Mouse (Mus musculus) forebrain, embryonic 12.5 days (tissue): ENCODE results near the gene Fbxo28. TPM values are rescaled to one million over a fixed set of nuclear protein-coding genes. Genes with fewer than 3 reads are reported as not detected.

Source experiments
- ATAC-seq: fragments of 200-750 bp; cut with Nextera tagmentation; 2 replicates; pipeline ENCODE4 v1.8.0; 2017; ENCODE audit warnings: moderate TSS enrichment; ENCODE audit not compliant: low FRiP score
- H3K27ac ChIP-seq: fragments of 300-500 bp; sonication (generic); 2 replicates; pipeline ENCODE4 v1.5.1; 2016; ENCODE audit warnings: mild to moderate bottlenecking
- H3K27me3 ChIP-seq: fragments of 300-500 bp; sonication (generic); 2 replicates; pipeline ENCODE4 v1.6.1; 2016; ENCODE audit warnings: mild to moderate bottlenecking
- H3K36me3 ChIP-seq: fragments of 300-500 bp; sonication (generic); replicated peaks from 2 replicates; pipeline ENCODE4 v1.6.1; 2016; ENCODE audit warnings: mild to moderate bottlenecking
- H3K4me1 ChIP-seq: fragments of 300-500 bp; sonication (generic); 2 replicates; pipeline ENCODE4 v1.6.1; 2016
- H3K4me2 ChIP-seq: fragments of 300-500 bp; sonication (generic); 2 replicates; pipeline ENCODE4 v1.6.1; 2016; ENCODE audit warnings: mild to moderate bottlenecking, moderate library complexity
- H3K4me3 ChIP-seq: fragments of 300-500 bp; sonication (generic); replicated peaks from 2 replicates; pipeline ENCODE4 v1.5.1; 2016; ENCODE audit warnings: mild to moderate bottlenecking
- H3K9ac ChIP-seq: fragments of 300-500 bp; sonication (generic); 2 replicates; pipeline ENCODE4 v1.6.1; 2016; ENCODE audit warnings: mild to moderate bottlenecking
- H3K9me3 ChIP-seq: fragments of 300-500 bp; sonication (generic); 2 replicates; pipeline ENCODE4 v1.6.1; 2016
- WGBS: fragments of 180-500 bp; shearing (Covaris S2); methylation state at CpG from one replicate; pipeline ENCODE4 v1.1.7; 2016; 5-methylcytosine and 5-hydroxymethylcytosine counted together
- polyA plus RNA-seq: library from polyadenylated mRNA; unstranded; fragments of >200 nt; fragmentation: Nextera tagmentation; extraction: Ambion mirVana; gene quantifications from 2 replicates; pipeline ENCODE4 v1.2.1, GENCODE M21; 2016

The Fbxo28 gene
- polyA plus RNA-seq, 1 experiment from 2014 or later: 31.6 TPM

DNA sequence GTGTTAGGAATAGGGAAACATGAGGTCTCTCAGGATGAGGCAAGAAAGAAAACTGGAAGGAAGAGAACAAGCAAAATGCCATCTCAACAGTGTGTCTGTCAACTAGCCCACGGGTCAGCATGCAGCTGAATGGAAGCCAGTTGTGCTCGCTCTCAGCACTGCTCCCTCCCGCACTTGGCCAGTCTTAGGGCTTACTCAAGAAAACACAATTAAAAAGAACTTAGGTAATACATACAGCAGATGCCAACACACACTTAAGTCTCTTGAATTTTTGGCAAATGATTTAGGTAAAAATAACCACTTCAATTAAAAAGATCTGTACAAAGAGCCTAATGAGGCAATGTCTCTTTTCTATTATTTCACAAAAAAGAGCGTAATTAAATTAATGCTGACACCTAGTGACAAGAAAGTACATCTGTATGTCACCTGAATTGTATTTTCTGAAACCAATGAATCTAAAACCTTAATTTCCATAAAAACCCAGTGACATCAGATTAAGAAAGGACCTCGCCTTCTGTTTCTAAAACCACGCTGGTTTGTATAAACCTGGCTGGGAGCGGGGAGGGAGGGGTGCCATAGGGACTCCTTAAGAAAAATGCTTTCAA, 2.4 kb downstream of the Fbxo28 start:
- peak overlapping the region; percentile 98 for H3K4me3 ChIP-seq
- peak overlapping the region; percentile 98; the same call in 1 of the 2 replicates for H3K9ac ChIP-seq
- no peak overlapping the region for H3K27ac ChIP-seq
- peaks cover 33% of the 10 kb centered on the region for H3K4me1 ChIP-seq
- no peaks in the 10 kb centered on the region for H3K27me3 ChIP-seq
- no peak for ATAC-seq
- no peaks in the 10 kb centered on the region for H3K9me3 ChIP-seq
- WGBS: 58% methylated on average over 7 of the region's 7 CpGs
- H3K36me3 ChIP-seq: peaks cover 6% of the 10 kb centered on the region
- peak overlapping the region; percentile 93 for H3K4me2 ChIP-seq

DNA sequence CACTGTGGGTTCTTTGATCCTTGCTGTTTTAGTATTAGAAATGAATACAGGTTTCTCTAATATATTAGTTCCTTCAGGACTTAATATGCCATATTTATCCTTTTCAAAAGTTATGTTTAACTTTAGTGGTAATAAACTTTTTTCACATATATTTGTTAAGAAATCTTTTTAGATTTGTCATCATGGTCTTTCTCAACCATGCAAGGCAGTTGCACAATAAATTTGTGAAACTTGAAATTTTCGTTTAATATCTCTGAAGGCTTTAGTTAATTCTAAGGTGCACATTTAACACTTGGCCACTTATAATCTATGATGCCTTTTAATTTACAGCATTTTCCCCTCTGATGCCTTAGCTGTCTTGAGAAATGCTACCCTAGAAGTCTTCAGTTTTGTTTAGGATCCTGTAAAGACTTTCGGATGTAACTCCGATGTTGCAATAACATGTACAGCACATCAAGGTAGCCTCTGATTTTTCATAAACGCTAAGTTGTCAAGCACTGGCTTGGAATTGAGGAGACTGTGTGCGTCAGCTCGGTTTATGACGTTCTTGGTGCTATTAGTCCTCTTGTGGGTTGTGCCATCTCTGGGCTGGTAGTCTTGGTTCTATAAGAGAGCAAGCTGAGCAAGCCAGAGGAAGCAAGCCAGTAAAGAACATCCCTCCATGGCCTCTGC, 7.5 kb downstream of the Fbxo28 start:
- WGBS: 90% methylated on average over 7 of the region's 7 CpGs
- no peak overlapping the region for H3K9ac ChIP-seq
- no peak overlapping the region for H3K27ac ChIP-seq
- ATAC-seq: no peak
- peaks cover 21% of the 10 kb centered on the region for H3K4me1 ChIP-seq
- H3K4me2 ChIP-seq: no peak overlapping the region
- no peaks in the 10 kb centered on the region for H3K27me3 ChIP-seq
- H3K4me3 ChIP-seq: no peak overlapping the region
- peaks cover 16% of the 10 kb centered on the region for H3K36me3 ChIP-seq
- no peaks in the 10 kb centered on the region for H3K9me3 ChIP-seq

DNA sequence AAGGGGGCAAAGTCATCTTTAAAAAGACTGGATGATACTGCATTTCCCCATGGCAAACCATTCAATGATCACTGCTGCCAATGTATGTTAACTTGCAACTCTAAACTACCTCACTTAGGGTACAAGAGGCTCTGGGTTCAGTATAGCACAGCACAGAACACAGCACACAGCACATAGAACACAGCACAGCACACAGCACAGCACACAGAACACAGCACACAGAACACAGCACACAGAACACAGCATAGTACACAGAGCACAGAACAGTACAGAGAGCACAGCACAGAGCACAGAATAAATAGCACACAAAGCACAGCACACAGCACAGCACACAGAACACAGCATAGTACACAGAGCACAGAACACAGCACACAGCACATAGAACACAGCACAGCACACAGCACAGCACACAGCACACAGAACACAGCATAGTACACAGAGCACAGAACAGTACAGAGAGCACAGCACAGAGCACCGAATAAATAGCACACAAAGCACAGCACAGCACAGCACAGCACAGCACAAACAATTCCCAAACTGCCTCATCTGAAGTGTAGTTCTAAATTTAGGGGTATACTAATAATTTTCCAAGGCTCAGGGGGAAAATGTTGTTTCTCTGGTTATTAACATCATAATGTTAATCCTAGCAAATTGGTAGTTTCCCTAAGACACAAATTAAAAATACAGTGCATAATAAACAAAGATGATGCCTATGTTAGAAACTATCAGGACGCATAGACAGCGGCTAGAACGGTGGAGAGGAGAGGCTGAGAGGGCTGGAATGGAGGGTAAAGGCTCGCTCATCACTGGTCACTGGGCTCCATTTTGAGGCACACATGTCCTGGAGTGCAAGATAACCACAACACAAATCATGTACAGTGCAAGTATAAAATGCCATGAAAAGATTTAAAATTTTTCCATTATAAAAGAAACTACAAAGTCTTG, 9.1 kb downstream of the Fbxo28 start:
- 87% methylated on average over 5 of the region's 5 CpGs for WGBS

DNA sequence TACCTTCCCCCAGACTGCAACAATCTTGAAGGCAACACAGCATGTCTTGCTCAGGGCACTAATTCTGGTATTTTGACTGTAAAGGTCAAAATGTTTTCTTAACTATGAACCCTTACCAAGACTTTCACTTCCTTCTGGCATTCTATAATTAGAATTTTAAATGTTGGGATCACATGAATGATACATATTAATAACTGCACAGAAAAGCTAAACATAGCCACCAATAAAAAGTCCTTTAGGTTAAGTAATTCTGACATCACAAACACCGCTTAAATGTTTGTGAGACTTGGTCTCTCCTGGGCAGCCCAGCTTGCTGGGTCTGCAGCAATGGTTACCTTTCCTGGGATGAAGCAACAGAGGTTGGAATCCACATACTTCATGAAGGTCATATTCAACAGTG, 15.5 kb downstream of the Fbxo28 start:
- Histone ChIP-seq H3K27me3 (no peaks in the 10 kb centered on the region), H3K36me3 (peaks cover 80% of the 10 kb centered on the region), H3K4me1 (no peaks in the 10 kb centered on the region), H3K9me3 (no peaks in the 10 kb centered on the region), H3K4me3 (no peak overlapping the region), H3K4me2 (no peak overlapping the region), H3K9ac (no peak overlapping the region), H3K27ac (no peak overlapping the region)
- ATAC-seq: no peak
- 100% methylated on average over 1 of the region's 1 CpGs for WGBS

More for the DNA sequence above, 9.1 kb downstream of the Fbxo28 start:
- ATAC-seq: no peak
- H3K27ac ChIP-seq: no peak overlapping the region; the same call in 1 of the 2 replicates
- H3K27me3 ChIP-seq: no peaks in the 10 kb centered on the region
- no peaks in the 10 kb centered on the region for H3K9me3 ChIP-seq
- H3K4me1 ChIP-seq: peaks cover 12% of the 10 kb centered on the region
- H3K4me3 ChIP-seq: no peak overlapping the region
- H3K4me2 ChIP-seq: 0 out of 2 replicates have a peak overlapping the region, but pooled peaks have one; percentile 4
- H3K9ac ChIP-seq: no peak overlapping the region
- peaks cover 23% of the 10 kb centered on the region for H3K36me3 ChIP-seq

DNA sequence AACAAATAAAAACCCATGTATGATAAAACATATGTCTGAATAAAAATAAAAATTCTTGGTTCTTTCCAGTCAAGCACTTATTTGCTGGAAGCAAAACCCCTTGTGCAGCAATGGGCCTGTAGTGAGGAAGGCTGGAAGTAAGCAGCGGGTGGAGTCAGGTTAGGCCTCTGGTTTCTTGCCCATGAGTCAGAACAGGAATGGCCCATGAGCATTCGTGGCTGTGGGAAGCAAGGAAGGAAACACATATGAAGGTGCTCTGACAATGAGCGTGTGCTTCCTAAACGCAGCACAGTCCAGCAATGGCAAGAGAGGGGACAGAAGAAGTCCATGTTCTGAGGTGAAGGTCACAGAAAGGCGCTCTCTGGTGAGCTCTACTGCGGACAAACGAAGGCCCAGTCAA, 16.9 kb downstream of the Fbxo28 start:
- WGBS: 98% methylated on average over 7 of the region's 7 CpGs
- H3K36me3 ChIP-seq: peaks cover 85% of the 10 kb centered on the region
- no peak for ATAC-seq

DNA sequence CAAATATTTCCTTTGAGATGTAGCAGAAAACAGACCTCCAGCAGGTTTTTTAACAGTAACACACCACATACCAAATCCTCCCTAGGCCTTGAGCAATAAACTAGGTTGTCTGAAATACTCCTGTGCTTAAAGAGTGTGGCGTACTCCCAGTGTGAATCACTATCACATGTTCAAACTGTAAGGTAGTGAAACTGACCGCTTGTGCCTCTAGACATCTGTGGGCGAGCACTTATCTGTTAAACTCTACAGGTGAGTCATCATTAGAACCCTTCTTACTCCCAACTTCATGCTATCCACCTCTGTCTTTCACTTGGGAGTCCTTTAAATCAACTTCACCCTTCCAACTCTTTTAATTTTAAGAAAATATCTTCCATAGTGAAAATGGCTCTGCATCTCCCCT, 18.3 kb downstream of the Fbxo28 start:
- Histone ChIP-seq H3K4me2 (no peak overlapping the region), H3K27ac (no peak overlapping the region), H3K27me3 (no peaks in the 10 kb centered on the region), H3K36me3 (peaks cover 88% of the 10 kb centered on the region), H3K9me3 (no peaks in the 10 kb centered on the region), H3K9ac (no peak overlapping the region), H3K4me1 (no peaks in the 10 kb centered on the region), H3K4me3 (no peak overlapping the region)
- WGBS: 99% methylated on average over 3 of the region's 3 CpGs
- no peak for ATAC-seq

More for the DNA sequence above, 16.9 kb downstream of the Fbxo28 start:
- H3K9ac ChIP-seq: no peak overlapping the region
- no peaks in the 10 kb centered on the region for H3K27me3 ChIP-seq
- H3K4me3 ChIP-seq: no peak overlapping the region
- H3K4me1 ChIP-seq: no peaks in the 10 kb centered on the region
- no peak overlapping the region for H3K4me2 ChIP-seq
- H3K9me3 ChIP-seq: no peaks in the 10 kb centered on the region
- no peak overlapping the region for H3K27ac ChIP-seq

DNA sequence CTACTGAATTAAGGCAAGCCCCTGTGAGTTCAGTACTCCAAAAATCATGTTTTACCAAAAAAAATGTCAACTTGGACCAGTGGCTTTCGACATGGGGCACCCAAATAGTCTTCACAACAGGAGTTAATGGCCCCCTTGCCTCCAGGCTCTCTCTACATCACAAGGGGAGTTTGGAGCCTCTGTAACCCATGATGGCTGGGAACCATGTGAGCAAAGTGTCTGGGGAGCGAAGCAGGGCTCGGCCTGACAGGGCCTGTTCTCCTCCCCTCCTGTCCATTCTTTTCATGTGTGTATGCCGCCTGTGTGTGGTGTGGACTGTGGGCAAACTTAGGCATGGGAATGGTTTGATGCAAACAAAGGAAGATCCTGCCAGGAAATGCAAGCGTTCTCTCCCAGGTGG, 27.2 kb downstream of the Fbxo28 start:
- ATAC-seq: no peak
- no peaks in the 10 kb centered on the region for H3K27me3 ChIP-seq

DNA sequence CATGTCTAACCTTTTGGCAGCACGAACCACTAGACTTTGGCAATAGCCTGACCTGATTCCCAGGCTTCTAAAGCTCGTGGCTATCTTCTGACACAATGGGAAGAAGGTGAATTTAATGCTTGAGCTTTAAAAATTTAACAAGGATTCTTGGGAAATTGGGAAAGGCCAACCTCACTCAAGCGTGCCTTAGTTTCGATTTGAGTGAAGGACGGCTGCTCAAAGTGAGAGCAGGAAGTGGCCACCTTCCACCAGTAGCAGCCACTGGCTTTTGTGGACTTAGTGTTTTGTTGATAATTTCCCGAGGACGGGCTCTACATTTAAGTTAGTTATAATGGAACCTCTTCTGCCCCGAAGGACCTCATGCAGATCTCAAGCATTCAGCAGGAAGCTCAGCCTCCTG, 28.2 kb downstream of the Fbxo28 start:
- Histone ChIP-seq H3K27me3 (no peaks in the 10 kb centered on the region), H3K36me3 (peaks cover 64% of the 10 kb centered on the region), H3K9ac (no peak overlapping the region), H3K4me3 (no peak overlapping the region), H3K9me3 (0 out of 2 replicates have a peak, but pooled peaks cover 4% of the 10 kb centered on the region), H3K4me2 (no peak overlapping the region), H3K4me1 (no peaks in the 10 kb centered on the region), H3K27ac (no peak overlapping the region)
- WGBS: 91% methylated on average over 8 of the region's 8 CpGs
- ATAC-seq: no peak

More for the DNA sequence above, 27.2 kb downstream of the Fbxo28 start:
- no peak overlapping the region for H3K4me3 ChIP-seq
- no peak overlapping the region for H3K27ac ChIP-seq
- H3K4me1 ChIP-seq: no peaks in the 10 kb centered on the region
- no peak overlapping the region for H3K9ac ChIP-seq
- no peak overlapping the region for H3K4me2 ChIP-seq
- 0 out of 2 replicates have a peak, but pooled peaks cover 4% of the 10 kb centered on the region for H3K9me3 ChIP-seq
- H3K36me3 ChIP-seq: peaks cover 75% of the 10 kb centered on the region
- 94% methylated on average over 5 of the region's 5 CpGs for WGBS

DNA sequence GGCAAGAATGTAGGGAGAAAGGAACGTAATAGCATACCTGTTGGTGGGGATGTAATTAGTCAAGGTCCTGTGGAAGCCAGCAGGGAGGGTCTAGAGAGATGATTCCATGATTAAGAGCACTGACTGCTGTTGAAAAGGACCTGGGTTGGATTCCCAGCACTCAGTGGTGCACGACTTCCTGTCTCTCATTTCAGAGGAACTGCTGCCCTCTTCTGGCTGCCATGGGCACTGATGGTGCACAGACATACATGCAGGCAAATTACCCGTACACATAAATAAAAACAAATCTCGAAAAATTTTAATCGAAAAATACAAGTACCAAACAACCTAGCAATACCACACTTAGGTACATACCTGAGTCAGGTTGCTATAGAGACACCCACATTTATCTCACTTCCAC, 30.1 kb downstream of the Fbxo28 start:
- peaks cover 47% of the 10 kb centered on the region for H3K36me3 ChIP-seq
- no peak for ATAC-seq
- WGBS: 97% methylated on average over 5 of the region's 5 CpGs

DNA sequence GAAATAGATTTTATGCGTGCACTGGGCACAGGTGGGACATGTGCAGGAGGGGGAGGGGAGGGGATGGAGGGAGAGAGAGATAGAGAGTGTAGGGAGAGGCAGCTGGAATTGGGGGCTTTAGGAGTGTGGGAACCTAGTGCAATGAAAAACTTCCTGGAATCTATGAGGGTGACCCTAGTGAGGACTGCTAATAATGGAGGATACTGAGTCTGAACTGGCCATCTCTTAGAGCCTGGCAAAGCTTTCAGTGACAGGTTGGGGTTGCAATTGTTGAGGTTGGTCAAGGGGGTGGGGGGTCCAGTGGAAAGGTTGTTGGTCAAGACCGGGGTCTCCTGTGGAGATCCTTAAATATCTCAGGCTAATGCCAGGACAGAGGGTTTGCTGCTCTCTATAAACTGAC, 31.1 kb downstream of the Fbxo28 start:
- Histone ChIP-seq H3K4me1 (no peaks in the 10 kb centered on the region), H3K36me3 (peaks cover 39% of the 10 kb centered on the region), H3K9ac (no peak overlapping the region), H3K9me3 (0 out of 2 replicates have a peak, but pooled peaks cover 4% of the 10 kb centered on the region), H3K27me3 (no peaks in the 10 kb centered on the region), H3K27ac (no peak overlapping the region), H3K4me3 (no peak overlapping the region), H3K4me2 (no peak overlapping the region)
- ATAC-seq: no peak
- 92% methylated on average over 2 of the region's 2 CpGs for WGBS

More for the DNA sequence above, 30.1 kb downstream of the Fbxo28 start:
- no peak overlapping the region for H3K4me2 ChIP-seq
- H3K4me3 ChIP-seq: no peak overlapping the region
- 0 out of 2 replicates have a peak, but pooled peaks cover 4% of the 10 kb centered on the region for H3K9me3 ChIP-seq
- H3K27me3 ChIP-seq: no peaks in the 10 kb centered on the region
- no peaks in the 10 kb centered on the region for H3K4me1 ChIP-seq
- no peak overlapping the region for H3K9ac ChIP-seq
- no peak overlapping the region for H3K27ac ChIP-seq

DNA sequence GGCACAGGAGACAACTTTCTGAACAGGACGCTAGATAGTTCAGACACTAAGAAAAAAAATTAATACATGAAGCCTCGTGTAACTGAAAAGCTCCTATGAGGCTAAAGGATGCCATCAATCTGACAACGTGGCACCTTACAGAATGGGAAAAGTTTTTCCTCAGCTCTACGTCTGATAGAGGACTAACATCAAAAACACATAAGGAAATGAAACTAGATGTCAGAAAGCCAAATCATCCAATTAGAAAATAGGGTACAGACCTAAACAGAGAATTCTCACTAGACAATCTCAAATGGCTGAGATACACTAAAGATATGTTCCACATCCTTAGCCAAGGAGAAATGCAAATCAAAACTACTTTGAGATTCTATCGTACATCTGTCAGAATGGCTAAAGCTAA, 32.0 kb downstream of the Fbxo28 start:
- H3K36me3 ChIP-seq: peaks cover 30% of the 10 kb centered on the region
- 0 out of 2 replicates have a peak, but pooled peaks cover 4% of the 10 kb centered on the region for H3K9me3 ChIP-seq
- H3K4me2 ChIP-seq: no peak overlapping the region
- no peak for ATAC-seq
- H3K9ac ChIP-seq: no peak overlapping the region
- H3K27ac ChIP-seq: no peak overlapping the region
- H3K4me1 ChIP-seq: no peaks in the 10 kb centered on the region
- no peaks in the 10 kb centered on the region for H3K27me3 ChIP-seq
- H3K4me3 ChIP-seq: no peak overlapping the region
- 89% methylated on average over 5 of the region's 5 CpGs for WGBS

DNA sequence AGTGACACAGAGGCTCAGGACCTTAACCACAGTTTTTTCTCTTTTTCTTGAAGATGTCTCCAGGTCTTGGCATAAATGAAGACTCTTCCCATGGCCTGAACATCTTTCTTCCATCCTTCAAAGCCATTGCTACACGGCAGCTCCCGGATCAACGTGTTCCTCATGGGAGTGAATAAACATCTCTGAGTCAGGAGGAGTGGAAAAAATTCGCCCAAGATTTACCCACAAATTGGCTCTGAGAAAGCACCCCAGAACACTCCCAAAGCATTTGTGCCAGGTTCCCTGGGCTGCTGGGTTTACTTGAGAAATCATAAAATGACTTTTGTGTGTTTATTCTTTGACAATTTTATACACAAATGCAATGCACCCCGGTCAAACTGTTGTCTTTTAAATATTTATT, 38.5 kb downstream of the Fbxo28 start:
- H3K4me1 ChIP-seq: no peaks in the 10 kb centered on the region
- WGBS: 93% methylated on average over 5 of the region's 5 CpGs
- no peak overlapping the region for H3K27ac ChIP-seq
- no peak overlapping the region for H3K4me2 ChIP-seq
- ATAC-seq: no peak
- H3K27me3 ChIP-seq: 0 out of 2 replicates have a peak, but pooled peaks cover 7% of the 10 kb centered on the region
- H3K36me3 ChIP-seq: no peaks in the 10 kb centered on the region
- H3K9me3 ChIP-seq: no peaks in the 10 kb centered on the region
- no peak overlapping the region for H3K4me3 ChIP-seq
- no peak overlapping the region for H3K9ac ChIP-seq
